ENCODE assay signal across 9 mouse cellular contexts in the genomic region with DNA sequence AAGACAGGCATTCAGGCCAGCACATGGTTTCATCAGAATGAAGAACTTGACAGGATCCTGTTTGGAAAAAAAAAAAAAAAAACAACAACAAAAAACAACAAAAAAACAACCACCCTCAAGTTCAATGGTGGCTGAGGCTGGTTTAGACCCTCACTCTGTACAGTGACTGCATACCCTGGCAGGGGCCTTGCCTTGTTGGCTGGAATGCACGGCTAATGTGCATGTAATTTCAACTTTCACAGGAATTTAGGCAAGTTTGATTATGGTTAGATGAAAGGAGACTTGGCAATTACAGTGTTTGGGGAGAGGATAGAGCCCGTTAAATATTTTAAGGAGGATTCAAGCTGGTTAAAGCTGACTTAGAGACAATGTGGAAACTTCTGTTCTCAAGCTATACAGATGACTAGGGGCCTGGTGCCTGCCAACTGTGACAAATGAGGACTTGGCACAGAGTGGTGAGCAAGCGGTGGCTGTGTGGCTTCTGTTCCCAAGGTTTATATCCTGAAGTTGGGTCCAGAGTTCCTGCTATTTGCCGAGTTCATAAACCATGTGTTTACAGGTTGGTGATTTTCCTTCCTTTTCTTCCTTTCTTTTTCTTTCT. TPM values are rescaled to one million over a fixed set of nuclear protein-coding genes. Genes with fewer than 3 reads are reported as not detected.
DNase-seq lines count a peak whose midpoint lies in the region; ATAC-seq and TF ChIP-seq lines count a peak whose summit lies in the region.
"Had no signal": no experiment of that assay in that cellular context is flagged by ENCODE, and none has a peak within 500 bp of the region (broad histone marks: within the 10 kb centered on the region; RNA-seq: fewer than 3 reads in every experiment).

No protein-coding gene starts in this region.

- no peaks in the 10 kb centered on the region for H3K4me1 ChIP-seq in cerebellum, adult 2 months (ENCODE audit: control insufficient read depth, insufficient read depth, low read length)
- no peaks in the 10 kb centered on the region for H3K4me1 ChIP-seq in midbrain, embryonic 15.5 days
- H3K4me1 ChIP-seq in midbrain, embryonic 11.5 days (ENCODE audit: control insufficient read depth, insufficient read depth, low read length), result no peaks in the 10 kb centered on the region; the same call in 1 of the 2 replicates
- peaks cover 9% of the 10 kb centered on the region for H3K4me1 ChIP-seq in hindbrain, embryonic 15.5 days (replicated peaks)

- H3K4me3 ChIP-seq in cerebellum, adult 2 months (replicated peaks; ENCODE audit: insufficient read depth, low read depth, low read length), result no peak overlapping the region
- H3K4me3 ChIP-seq in midbrain, embryonic 15.5 days, result no peak overlapping the region
- no peak overlapping the region for H3K4me3 ChIP-seq in midbrain, embryonic 11.5 days (ENCODE audit: low read depth, low read length)
- H3K4me3 ChIP-seq in hindbrain, embryonic 15.5 days, result no peak overlapping the region
- peak overlapping the region; percentile 21 for H3K4me3 ChIP-seq in myocyte
- H3K4me3 ChIP-seq: erythroblast, embryonic 14.5 days had no signal

- no peak overlapping the region for H3K27ac ChIP-seq in cerebellum, adult 2 months (ENCODE audit: insufficient read depth, low read length)
- no peak overlapping the region for H3K27ac ChIP-seq in midbrain, embryonic 15.5 days
- no peak overlapping the region for H3K27ac ChIP-seq in midbrain, embryonic 11.5 days (ENCODE audit: low read depth, low read length)
- H3K27ac ChIP-seq in hindbrain, embryonic 15.5 days (replicated peaks), result no peak overlapping the region

- no peak overlapping the region for H3ac ChIP-seq in myocyte (ENCODE audit: control insufficient read depth, insufficient read length)

- H3K9me3 ChIP-seq in midbrain, embryonic 15.5 days, result no peaks in the 10 kb centered on the region
- no peaks in the 10 kb centered on the region for H3K9me3 ChIP-seq in midbrain, embryonic 11.5 days (ENCODE audit: control insufficient read depth, low read length)
- no peaks in the 10 kb centered on the region for H3K9me3 ChIP-seq in hindbrain, embryonic 15.5 days

- peak; percentile 18 to 42 for DNase-seq in cerebellum, postnatal 14 days
- DNase-seq in cerebellum, adult 2 months, result no peak
- no peak for DNase-seq in midbrain, embryonic 11.5 days (ENCODE audit: low spot score, missing footprints)
- DNase-seq in thymus, postnatal 0 days (ENCODE audit: low spot score), result no peak

- H3K4me2 ChIP-seq in midbrain, embryonic 15.5 days, result no peak overlapping the region
- H3K4me2 ChIP-seq in midbrain, embryonic 11.5 days, result no peak overlapping the region
- no peak overlapping the region for H3K4me2 ChIP-seq in hindbrain, embryonic 15.5 days
- peak overlapping the region; percentile 88 for H3K4me2 ChIP-seq in myocyte (ENCODE audit: low read depth)

- H3K27me3 ChIP-seq in cerebellum, adult 2 months (ENCODE audit: control insufficient read depth, insufficient read depth, low read length), result no peaks in the 10 kb centered on the region; the same call in 1 of the 2 replicates
- H3K27me3 ChIP-seq in midbrain, embryonic 15.5 days (replicated peaks), result no peaks in the 10 kb centered on the region
- H3K27me3 ChIP-seq in midbrain, embryonic 11.5 days (ENCODE audit: control insufficient read depth, insufficient read depth, low read length), result no peaks in the 10 kb centered on the region
- H3K27me3 ChIP-seq in hindbrain, embryonic 15.5 days, result no peaks in the 10 kb centered on the region
- no peaks in the 10 kb centered on the region for H3K27me3 ChIP-seq in myocyte (ENCODE audit: control insufficient read depth, insufficient read depth, insufficient read length)

- H3K36me3 ChIP-seq in midbrain, embryonic 15.5 days (replicated peaks), result no peaks in the 10 kb centered on the region
- no peaks in the 10 kb centered on the region for H3K36me3 ChIP-seq in midbrain, embryonic 11.5 days (ENCODE audit: control insufficient read depth, insufficient read depth, low read length)
- H3K36me3 ChIP-seq in hindbrain, embryonic 15.5 days, result no peaks in the 10 kb centered on the region
- no peaks in the 10 kb centered on the region for H3K36me3 ChIP-seq in myocyte (ENCODE audit: control insufficient read depth, insufficient read depth)

- no peak for TF ChIP-seq CTCF in cerebellum, adult 2 months (IDR thresholded peaks at IDR 0.05; ENCODE audit: borderline replicate concordance, insufficient read depth, low read depth, low read length)

- no peak for TF ChIP-seq POLR2A in cerebellum, adult 2 months (IDR thresholded peaks at IDR 0.05; ENCODE audit: borderline replicate concordance, insufficient read depth, low read length)
- TF ChIP-seq POLR2A in myocyte (IDR thresholded peaks at IDR 0.05; ENCODE audit: insufficient read length, low read depth), result no peak

- 12% methylated on average over 4 of the region's 4 CpGs for WGBS in cerebellum, adult 2 months
- 44% methylated on average over 4 of the region's 4 CpGs for WGBS in midbrain, embryonic 15.5 days
- WGBS in midbrain, embryonic 11.5 days, result 66% methylated on average over 4 of the region's 4 CpGs
- 20% methylated on average over 4 of the region's 4 CpGs for WGBS in hindbrain, embryonic 15.5 days

- no peaks in the 10 kb centered on the region for H3K79me2 ChIP-seq in myocyte (ENCODE audit: control insufficient read depth, insufficient read depth)

- ATAC-seq in midbrain, embryonic 15.5 days (replicated peaks), result 0 out of 2 replicates have a peak, but pooled peaks have one; percentile 37
- ATAC-seq in midbrain, embryonic 11.5 days (ENCODE audit: low FRiP score), result no peak
- peak; percentile 72; the same call in 1 of the 2 replicates for ATAC-seq in hindbrain, embryonic 15.5 days (ENCODE audit: low FRiP score, low read depth)
- ATAC-seq in activated CD4-positive, CD25-positive, alpha-beta regulatory T cell, adult 4 months, result no peak

- no peak overlapping the region for H3K9ac ChIP-seq in midbrain, embryonic 15.5 days
- no peak overlapping the region for H3K9ac ChIP-seq in midbrain, embryonic 11.5 days (ENCODE audit: low read length)
- no peak overlapping the region for H3K9ac ChIP-seq in hindbrain, embryonic 15.5 days

TF ChIP-seq in myocyte, 11 proteins besides CTCF, POLR2A, EP300 and RAD21:
- TF ChIP-seq TCF3 (IDR thresholded peaks at IDR 0.05; ENCODE audit: insufficient read length, low read depth), result no peak
- TF ChIP-seq TCF12 (IDR thresholded peaks at IDR 0.05; ENCODE audit: insufficient read depth, poor library complexity, severe bottlenecking), result no peak
- TF ChIP-seq SRF (IDR thresholded peaks at IDR 0.05; ENCODE audit: control insufficient read depth, insufficient read length, low read depth), result no peak
- TF ChIP-seq POLR2AphosphoS2 (IDR thresholded peaks at IDR 0.05; ENCODE audit: insufficient read length, low read depth), result no peak
- no peak for TF ChIP-seq MAX (IDR thresholded peaks at IDR 0.05; ENCODE audit: low read depth)
- no peak for TF ChIP-seq E2F4 (IDR thresholded peaks at IDR 0.05; ENCODE audit: insufficient read depth)
- TF ChIP-seq USF1 (IDR thresholded peaks at IDR 0.05; ENCODE audit: low read depth), result no peak
- TF ChIP-seq MYOD1 (IDR thresholded peaks at IDR 0.05; ENCODE audit: control insufficient read depth in 1 of 3, insufficient read length in 2 of 3, low read depth in 2 of 3), result no peak
- no peak for TF ChIP-seq REST (IDR thresholded peaks at IDR 0.05; ENCODE audit: insufficient read depth, insufficient read length)
- TF ChIP-seq MYOG (IDR thresholded peaks at IDR 0.05; ENCODE audit: control insufficient read depth in 1 of 3, insufficient read depth in 1 of 3, insufficient read length in 2 of 3, low read depth in 2 of 3), result no peak
- no peak for TF ChIP-seq CEBPB (IDR thresholded peaks at IDR 0.05; ENCODE audit: insufficient read depth, poor library complexity, severe bottlenecking)

RNA-seq across cellular contexts. Expression of a gene that starts 0.6 kb away (rescaled TPM):
- 0.48 and 0.51 TPM in 2 replicates for polyA plus RNA-seq in cerebellum, adult 2 months (2012; rRNA removed)
- polyA plus RNA-seq in midbrain, embryonic 15.5 days (2015; fragmentation: Nextera tagmentation; extraction: Ambion mirVana), result 0.34 TPM in 2 replicates
- 0.55 and 0.80 TPM in 2 replicates for polyA plus RNA-seq in midbrain, embryonic 11.5 days (2014; fragmentation: Nextera tagmentation; extraction: Ambion mirVana)
- polyA plus RNA-seq in hindbrain, embryonic 15.5 days (2015; fragmentation: Nextera tagmentation; extraction: Ambion mirVana), result 0.33 and 0.43 TPM in 2 replicates
- 4.3 TPM for polyA plus RNA-seq in myocyte (2012; fragmentation: generic; extraction: Trizol)
- polyA plus RNA-seq in activated CD4-positive, CD25-positive, alpha-beta regulatory T cell, adult 4 months (2017; shearing (Covaris generic)), result under 1 TPM; 0.78 to 0.90 TPM
- polyA plus RNA-seq in thymus, postnatal 0 days (2015; fragmentation: Nextera tagmentation; extraction: Ambion mirVana), result 0.29 and 0.44 TPM in 2 replicates
- polyA plus RNA-seq: erythroblast, embryonic 14.5 days had no signal

RNA-seq across cellular contexts. Expression of a gene that starts 48.7 kb away (rescaled TPM):
- 25.5 and 28.5 TPM in 2 replicates for polyA plus RNA-seq in cerebellum, adult 2 months (2012; rRNA removed)
- polyA plus RNA-seq in midbrain, embryonic 15.5 days (2015; fragmentation: Nextera tagmentation; extraction: Ambion mirVana), result 5.3 and 7.9 TPM in 2 replicates
- polyA plus RNA-seq in midbrain, embryonic 11.5 days (2014; fragmentation: Nextera tagmentation; extraction: Ambion mirVana), result 7.4 and 8.3 TPM in 2 replicates
- polyA plus RNA-seq in hindbrain, embryonic 15.5 days (2015; fragmentation: Nextera tagmentation; extraction: Ambion mirVana), result 6.8 and 8.6 TPM in 2 replicates
- 0.12 TPM for polyA plus RNA-seq in myocyte (2012; fragmentation: generic; extraction: Trizol)
- polyA plus RNA-seq in activated CD4-positive, CD25-positive, alpha-beta regulatory T cell, adult 4 months (2017; shearing (Covaris generic)), result 1 to 10 TPM; 3.9 to 5.5 TPM
- polyA plus RNA-seq in thymus, postnatal 0 days (2015; fragmentation: Nextera tagmentation; extraction: Ambion mirVana), result 10.1 and 10.5 TPM in 2 replicates

Comparison
In these comparisons a context has a peak if more than half of its experiments do, and no peak if none do; other contexts are left out.
1. DNase-seq: peak in cerebellum, postnatal 14 days (2 of 2); none in cerebellum, adult 2 months (0 of 2), midbrain, embryonic 11.5 days (single experiment) and thymus, postnatal 0 days (single experiment).
2. ATAC-seq: peak in midbrain, embryonic 15.5 days (single experiment) and hindbrain, embryonic 15.5 days (single experiment); none in midbrain, embryonic 11.5 days (single experiment) and activated CD4-positive, CD25-positive, alpha-beta regulatory T cell, adult 4 months (single experiment).